11 mouse cellular contexts compared by ENCODE assay signal in genomic region chr5:121534521-121534920, GRCm38 (mm10). TPM values are rescaled to one million over a fixed set of nuclear protein-coding genes. Genes with fewer than 3 reads are reported as not detected.
DNase-seq lines count a peak whose midpoint lies in the region; ATAC-seq and TF ChIP-seq lines count a peak whose summit lies in the region.
"Had no signal": no experiment of that assay in that cellular context is flagged by ENCODE, and none has a peak within 500 bp of the region (broad histone marks: within the 10 kb centered on the region; RNA-seq: fewer than 3 reads in every experiment).

No protein-coding gene starts in this region.

- peak; percentile 54 for ATAC-seq in erythroblast, adult 5-6 weeks (replicated peaks; ENCODE audit: low FRiP score, poor library complexity, severe bottlenecking)

- no peak for DNase-seq in left cerebral cortex, adult 2 months (ENCODE audit: extremely low spot score in 1 of 2, low spot score in 2 of 2)
- DNase-seq in left cerebral cortex, postnatal 25 days (ENCODE audit: low spot score in 2 of 2) = no peak
- peak; percentile 70 for DNase-seq in MEL (ENCODE audit: low read depth, low spot score)
- peak; percentile 35 for DNase-seq in retina, postnatal 1 day
- no peak for DNase-seq in heart, postnatal 14 days
- DNase-seq in adrenal gland, postnatal 25 days = no peak
- DNase-seq: cerebellum, adult 8-10 months; gastrocnemius, postnatal 36 days had no signal

- H3K4me1 ChIP-seq in MEL (ENCODE audit: control insufficient read depth in 1 of 2, insufficient read depth in 2 of 2, low read length in 2 of 2) = no peaks in the 10 kb centered on the region

- intact Hi-C loops in left cerebral cortex, adult 2 months (cut with DNase I) = no loop called here
- intact Hi-C loops in left cerebral cortex, postnatal 25 days (cut with DNase I) = no loop called here
- intact Hi-C loops in heart, postnatal 14 days (cut with DNase I) = no loop called here

- no peaks in the 10 kb centered on the region for H3K27me3 ChIP-seq in MEL (ENCODE audit: control insufficient read depth in 1 of 2, insufficient read depth in 2 of 2, low read length in 2 of 2)

- H3K9ac ChIP-seq in MEL (ENCODE audit: control insufficient read depth, low read depth, low read length, poor library complexity, severe bottlenecking) = no peak overlapping the region

- TF ChIP-seq EP300 in MEL (IDR thresholded peaks at IDR 0.05; ENCODE audit: low read depth in 1 of 2, low read length in 2 of 2) = no peak

- TF ChIP-seq CTCF in left cerebral cortex, adult 2 months (IDR thresholded peaks at IDR 0.05) = peak; percentile 45
- peak; percentile 28 to 71 (median 52); a peak in 5 of 6 replicates for TF ChIP-seq CTCF in MEL (IDR thresholded peaks at IDR 0.05 in 2 of 3, conservative IDR thresholded peaks at IDR 0.05 in 1 of 3; ENCODE audit: control insufficient read depth in 1 of 3, insufficient read depth in 1 of 3, low read depth in 2 of 3, low read length in 3 of 3, poor library complexity in 1 of 3, severe bottlenecking in 1 of 3)

- no peaks in the 10 kb centered on the region for H3K9me3 ChIP-seq in MEL (replicated peaks; ENCODE audit: insufficient read depth, low read length)

- no peak overlapping the region for H3K4me3 ChIP-seq in left cerebral cortex, adult 2 months
- no peak overlapping the region for H3K4me3 ChIP-seq in MEL (ENCODE audit: control insufficient read depth in 1 of 2, insufficient read depth in 1 of 2, low read depth in 2 of 2, low read length in 2 of 2)
- H3K4me3 ChIP-seq: myocyte had no signal

- H3K36me3 ChIP-seq in MEL (ENCODE audit: control insufficient read depth in 1 of 2, insufficient read depth in 2 of 2, low read length in 2 of 2) = peaks cover 0 to 22% of the 10 kb centered on the region in 2 experiments; a peak in 2 of 4 replicates

- H3K79me2 ChIP-seq in MEL (ENCODE audit: control insufficient read depth, insufficient read depth, low read length, poor library complexity) = no peaks in the 10 kb centered on the region

- no peak for TF ChIP-seq RAD21 in MEL (IDR thresholded peaks at IDR 0.05; ENCODE audit: low read depth, low read length)

- H3K27ac ChIP-seq in left cerebral cortex, adult 2 months = no peak overlapping the region
- no peak overlapping the region for H3K27ac ChIP-seq in MEL (ENCODE audit: control insufficient read depth, low read depth, low read length)

- TF ChIP-seq POLR2A in MEL (IDR thresholded peaks at IDR 0.05; ENCODE audit: control insufficient read depth in 1 of 2, insufficient read depth in 1 of 2, low read depth in 1 of 2, low read length in 2 of 2, poor library complexity in 1 of 2) = no peak

TF ChIP-seq in MEL, 35 proteins besides CTCF, POLR2A, EP300 and RAD21:
- TF ChIP-seq BHLHE40 (IDR thresholded peaks at IDR 0.05; ENCODE audit: borderline replicate concordance, low read depth, low read length) (no peak), SMC3 (IDR thresholded peaks at IDR 0.05; ENCODE audit: low read depth, low read length) (peak; percentile 42)

RNA-seq across cellular contexts. Expression of gene Adam1a, which starts 10.8 kb away (rescaled TPM):
- 10 to 100 TPM; 12.1 to 14.9 TPM for total RNA-seq in left cerebral cortex, adult 2 months (2021)
- 10 to 100 TPM in 1 of 2 experiments, 1 to 10 TPM in 1; 9.0 to 11.6 TPM for total RNA-seq in left cerebral cortex, postnatal 25 days (2021)
- total RNA-seq in MEL (2012; rRNA removed) = 0.92 and 1.9 TPM in 2 replicates
- 1 to 10 TPM in 1 of 2 experiments, not detected in 1; 1.0 TPM for polyA plus RNA-seq in MEL (2012; ENCODE audit: insufficient read depth in 1 of 2, insufficient read length in 2 of 2, low read depth in 1 of 2, low replicate concordance in 2 of 2, missing spikeins in 1 of 2)
- total RNA-seq in erythroblast, adult 5-6 weeks (2015; ENCODE audit: low replicate concordance) = 0.38 and 1.3 TPM in 2 replicates
- total RNA-seq in erythroblast, adult 5-6 weeks (2017; ENCODE audit: low replicate concordance) = 0.85 and 1.4 TPM in 2 replicates
- 1 to 10 TPM; 3.4 to 3.5 TPM for total RNA-seq in heart, postnatal 14 days (2021)
- 6.4 and 7.9 TPM in 2 replicates for total RNA-seq in adrenal gland, postnatal 25 days (2021)

RNA-seq across cellular contexts. Expression of gene Gm42878, which starts 10.8 kb away (rescaled TPM):
- total RNA-seq in left cerebral cortex, adult 2 months (2021) = under 1 TPM in 1 of 2 experiments, not detected in 1; 0.98 TPM
- total RNA-seq in left cerebral cortex, postnatal 25 days (2021) = not detected
- 0.20 TPM in 1 of 2 replicates, not detected in the other for total RNA-seq in MEL (2012; rRNA removed)
- polyA plus RNA-seq in MEL (2012; ENCODE audit: insufficient read depth in 1 of 2, insufficient read length in 2 of 2, low read depth in 1 of 2, low replicate concordance in 2 of 2, missing spikeins in 1 of 2) = not detected
- not detected in 2 replicates for total RNA-seq in erythroblast, adult 5-6 weeks (2015; ENCODE audit: low replicate concordance)
- total RNA-seq in erythroblast, adult 5-6 weeks (2017; ENCODE audit: low replicate concordance) = 0.60 TPM in 1 of 2 replicates, not detected in the other
- not detected for total RNA-seq in heart, postnatal 14 days (2021)
- total RNA-seq in adrenal gland, postnatal 25 days (2021) = not detected in 2 replicates
- total RNA-seq: gastrocnemius, postnatal 36 days; layer of hippocampus, adult 18-20 months had no signal

RNA-seq across cellular contexts. Expression of gene Mapkapk5, which starts 11.2 kb away (rescaled TPM):
- 10 to 100 TPM; 60.1 to 75.3 TPM for total RNA-seq in left cerebral cortex, adult 2 months (2021)
- total RNA-seq in left cerebral cortex, postnatal 25 days (2021) = 10 to 100 TPM; 66.7 TPM
- total RNA-seq in MEL (2012; rRNA removed) = 49.6 and 66.3 TPM in 2 replicates
- 10 to 100 TPM in 1 of 2 experiments, not detected in 1; 74.8 TPM for polyA plus RNA-seq in MEL (2012; ENCODE audit: insufficient read depth in 1 of 2, insufficient read length in 2 of 2, low read depth in 1 of 2, low replicate concordance in 2 of 2, missing spikeins in 1 of 2)
- 51.0 and 70.3 TPM in 2 replicates for total RNA-seq in erythroblast, adult 5-6 weeks (2015; ENCODE audit: low replicate concordance)
- total RNA-seq in erythroblast, adult 5-6 weeks (2017; ENCODE audit: low replicate concordance) = 36.1 and 43.6 TPM in 2 replicates
- 10 to 100 TPM; 60.7 to 61.7 TPM for total RNA-seq in heart, postnatal 14 days (2021)
- 72.2 and 105 TPM in 2 replicates for total RNA-seq in adrenal gland, postnatal 25 days (2021)

RNA-seq across cellular contexts. Expression of gene Adam1b, which starts 31.3 kb away (rescaled TPM):
- under 1 TPM in 1 of 2 experiments, not detected in 1; 0.12 TPM for total RNA-seq in left cerebral cortex, adult 2 months (2021)
- under 1 TPM in 1 of 2 experiments, not detected in 1; 0.11 TPM for total RNA-seq in left cerebral cortex, postnatal 25 days (2021)
- not detected in 2 replicates for total RNA-seq in MEL (2012; rRNA removed)
- under 1 TPM in 1 of 2 experiments, not detected in 1; 0.06 TPM for polyA plus RNA-seq in MEL (2012; ENCODE audit: insufficient read depth in 1 of 2, insufficient read length in 2 of 2, low read depth in 1 of 2, low replicate concordance in 2 of 2, missing spikeins in 1 of 2)
- not detected in 2 replicates for total RNA-seq in erythroblast, adult 5-6 weeks (2015; ENCODE audit: low replicate concordance)
- not detected in 2 replicates for total RNA-seq in erythroblast, adult 5-6 weeks (2017; ENCODE audit: low replicate concordance)
- not detected for total RNA-seq in heart, postnatal 14 days (2021)
- not detected in 2 replicates for total RNA-seq in adrenal gland, postnatal 25 days (2021)
- total RNA-seq: gastrocnemius, postnatal 36 days had no signal

RNA-seq across cellular contexts. Expression of gene Aldh2, which starts 59.1 kb away (rescaled TPM):
- 100 to 1,000 TPM; 111 to 120 TPM for total RNA-seq in left cerebral cortex, adult 2 months (2021)
- 100 to 1,000 TPM in 1 of 2 experiments, 10 to 100 TPM in 1; 99.7 to 104 TPM for total RNA-seq in left cerebral cortex, postnatal 25 days (2021)
- 116 and 198 TPM in 2 replicates for total RNA-seq in MEL (2012; rRNA removed)
- polyA plus RNA-seq in MEL (2012; ENCODE audit: insufficient read depth in 1 of 2, insufficient read length in 2 of 2, low read depth in 1 of 2, low replicate concordance in 2 of 2, missing spikeins in 1 of 2) = 100 to 1,000 TPM; 267 to 471 TPM
- 28.2 and 58.1 TPM in 2 replicates for total RNA-seq in erythroblast, adult 5-6 weeks (2015; ENCODE audit: low replicate concordance)
- 96.6 and 99.4 TPM in 2 replicates for total RNA-seq in erythroblast, adult 5-6 weeks (2017; ENCODE audit: low replicate concordance)
- 100 to 1,000 TPM; 133 to 162 TPM for total RNA-seq in heart, postnatal 14 days (2021)
- total RNA-seq in adrenal gland, postnatal 25 days (2021) = 1,568 and 1,679 TPM in 2 replicates

Comparison
In these comparisons a context has a peak if more than half of its experiments do, and no peak if none do; other contexts are left out.
1. DNase-seq: peak in MEL (single experiment) and retina, postnatal 1 day (single experiment); none in left cerebral cortex, adult 2 months (0 of 2), left cerebral cortex, postnatal 25 days (0 of 2), heart, postnatal 14 days (0 of 2) and adrenal gland, postnatal 25 days (single experiment).